Mouse (Mus musculus) left cerebral cortex, postnatal 10 days (tissue): Measurements from ENCODE around the gene Mgrn1. TPM values are rescaled to one million over a fixed set of nuclear protein-coding genes. Genes with fewer than 3 reads are reported as not detected.

Source experiments
- DNase-seq, 2 experiments: peaks; one replicate each; pipeline ENCODE4 v3.0.0; 2021 to 2022; ENCODE audit warnings: low spot score in 2 of 2, mixed read lengths in 1 of 2; ENCODE audit errors: extremely low spot score in 1 of 2
- intact Hi-C: fragments of 180-260 bp; cut with DNase I; formaldehyde crosslinking; loops from one replicate; pipeline ENCODE4 v1.15.1; 2025
- total RNA-seq, 2 experiments: library from RNA; stranded (reverse); gene quantifications; 2 replicates each; pipeline ENCODE4 v1.2.3; 2021

The Mgrn1 gene
- total RNA-seq, 2 experiments from 2014 or later, result 176 to 182 TPM

GRCm38 (mm10) chr16:4932429-4932828 lies 46.4 kb downstream of the Mgrn1 start:
- intact Hi-C loops, result no loop called here
- DNase-seq, result peak in 1 of 2 experiments; percentile 72

DNA sequence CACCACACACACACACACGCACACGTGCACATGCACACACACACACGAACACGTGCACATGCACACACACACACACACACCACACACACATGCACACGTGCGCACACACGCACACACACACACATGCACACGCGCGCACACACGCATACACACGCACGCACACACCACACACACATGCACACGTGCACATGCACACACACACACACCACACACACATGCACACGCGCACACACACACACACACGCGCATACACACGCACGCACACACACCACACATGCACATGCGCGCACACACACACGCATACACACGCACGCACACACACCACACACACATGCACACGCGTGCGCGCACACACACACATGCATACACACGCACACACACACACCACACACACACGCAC lies 49.4 kb downstream of the Mgrn1 start:
- no peak for DNase-seq
- intact Hi-C loops, result no loop called here

DNA sequence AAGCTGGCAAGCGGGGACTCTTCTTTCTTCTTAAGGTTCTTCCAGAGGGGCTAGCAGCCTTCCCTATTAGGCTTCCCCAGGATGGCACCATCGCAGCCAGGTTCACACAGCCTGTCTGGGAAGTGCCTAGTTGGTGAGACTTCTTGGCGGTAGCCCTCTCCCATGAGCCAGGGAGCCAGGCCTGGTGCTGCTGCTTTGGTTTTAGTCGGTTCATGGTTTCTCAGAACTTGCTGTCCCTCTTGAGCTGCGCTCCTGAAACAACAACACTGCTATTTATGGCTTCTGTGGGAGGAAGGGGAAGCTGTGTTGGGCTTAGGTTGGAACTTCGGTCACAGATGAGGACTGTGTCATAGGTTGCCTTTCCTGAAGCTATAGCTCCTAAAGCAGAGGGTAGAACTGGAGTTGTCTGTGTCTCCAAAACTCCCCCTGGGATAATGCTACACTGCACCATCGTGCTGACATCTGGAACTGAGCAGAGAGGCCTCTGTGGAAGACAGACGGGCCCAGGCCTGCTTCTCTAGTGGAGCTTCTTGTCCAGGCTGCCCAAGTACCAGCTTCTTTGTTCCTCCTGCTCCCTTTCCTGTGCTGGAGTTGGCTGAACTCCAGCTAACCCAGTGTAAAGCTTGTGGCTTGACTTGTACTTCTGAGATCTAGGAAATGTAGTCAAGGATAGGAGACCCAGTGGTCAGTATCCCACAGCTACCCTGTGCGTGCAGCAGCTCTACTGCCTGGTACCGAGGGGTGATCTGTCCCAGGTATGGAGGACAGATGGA lies 50.1 kb downstream of the Mgrn1 start:
- no peak for DNase-seq
- intact Hi-C loops, result no loop called here

- DNase-seq, result no peak
- intact Hi-C loops, result no loop called here
These were observed 51.5 kb downstream of the Mgrn1 start for GRCm38 (mm10) chr16:4937351-4938190.

GRCm38 (mm10) chr16:4938461-4938860 lies 52.4 kb downstream of the Mgrn1 start, which contains the start of gene Nudt16l1:
TSS of gene Nudt16l1 (plus strand) at chr16:4938761.
- DNase-seq, result no peak
- intact Hi-C loops, result no loop called here

GRCm38 (mm10) chr16:4938989-4939388 lies 52.9 kb downstream of the Mgrn1 start:
- intact Hi-C loops, result no loop called here
- peak; percentile 95 to 99 for DNase-seq

- peak in 1 of 2 experiments; percentile 69 for DNase-seq
- intact Hi-C loops, result no loop called here
These were observed 53.4 kb downstream of the Mgrn1 start for GRCm38 (mm10) chr16:4939412-4939811.

- intact Hi-C loops, result no loop called here
- no peak for DNase-seq
These were observed 54.3 kb downstream of the Mgrn1 start for GRCm38 (mm10) chr16:4940311-4940850.

- intact Hi-C loops, result no loop called here
These were observed 55.0 kb downstream of the Mgrn1 start for GRCm38 (mm10) chr16:4941016-4941415.

DNA sequence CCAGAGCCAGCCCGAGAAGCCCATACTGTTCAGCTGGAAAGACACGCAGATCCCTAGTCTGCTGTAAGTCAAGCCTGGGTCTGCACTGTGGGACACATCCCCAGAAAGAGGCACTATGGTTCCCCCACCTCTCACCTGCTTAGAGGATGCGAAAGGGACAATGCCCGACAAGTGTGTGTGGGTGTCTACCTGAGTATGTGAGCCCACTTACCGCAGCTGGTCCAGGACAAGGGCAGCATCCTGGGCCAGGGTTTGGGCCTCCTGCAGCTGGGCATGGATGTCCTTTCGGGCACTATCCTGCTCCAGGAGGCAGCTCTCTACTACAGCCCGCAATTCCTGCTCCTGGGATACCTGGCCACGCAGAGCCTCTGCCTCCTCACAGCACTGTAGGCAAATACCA lies 56.8 kb downstream of the Mgrn1 start:
- intact Hi-C loops, result no loop called here

More at GRCm38 (mm10) chr16:4941016-4941415, 55.0 kb downstream of the Mgrn1 start:
- DNase-seq, result no peak

GRCm38 (mm10) chr16:4943431-4943830 lies 57.4 kb downstream of the Mgrn1 start:
- no peak for DNase-seq

More for the DNA sequence above, 56.8 kb downstream of the Mgrn1 start:
- no peak for DNase-seq

DNA sequence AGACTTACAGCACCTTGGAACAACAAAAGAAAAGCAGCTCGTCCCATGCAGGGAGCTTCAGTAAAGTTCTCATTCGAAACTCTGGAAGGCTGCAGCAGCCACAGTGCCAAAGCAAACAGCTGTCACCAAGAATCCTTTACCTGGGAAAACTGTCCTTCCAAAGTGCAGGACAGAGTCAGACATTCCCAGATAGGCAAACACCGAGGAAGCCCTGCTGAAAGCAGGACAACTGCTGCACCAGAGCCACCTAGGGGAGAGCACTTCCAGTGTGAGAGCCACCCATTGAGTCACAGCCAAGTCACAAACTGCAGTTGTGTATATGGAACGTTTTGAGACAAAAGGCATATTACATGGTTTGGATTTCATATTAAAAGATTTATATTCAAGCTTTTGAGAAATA lies 59.4 kb downstream of the Mgrn1 start:
- intact Hi-C loops, result no loop called here
- DNase-seq, result no peak

More at GRCm38 (mm10) chr16:4943431-4943830, 57.4 kb downstream of the Mgrn1 start:
- intact Hi-C loops, result no loop called here

- intact Hi-C loops, result no loop called here
- no peak for DNase-seq
These were observed 60.1 kb downstream of the Mgrn1 start for GRCm38 (mm10) chr16:4946155-4946554.

- intact Hi-C loops, result no loop called here
- no peak for DNase-seq
These were observed 61.3 kb downstream of the Mgrn1 start for GRCm38 (mm10) chr16:4947378-4947777.

- DNase-seq, result no peak
- intact Hi-C loops, result no loop called here
These were observed 70.6 kb downstream of the Mgrn1 start for GRCm38 (mm10) chr16:4956609-4957008.

DNA sequence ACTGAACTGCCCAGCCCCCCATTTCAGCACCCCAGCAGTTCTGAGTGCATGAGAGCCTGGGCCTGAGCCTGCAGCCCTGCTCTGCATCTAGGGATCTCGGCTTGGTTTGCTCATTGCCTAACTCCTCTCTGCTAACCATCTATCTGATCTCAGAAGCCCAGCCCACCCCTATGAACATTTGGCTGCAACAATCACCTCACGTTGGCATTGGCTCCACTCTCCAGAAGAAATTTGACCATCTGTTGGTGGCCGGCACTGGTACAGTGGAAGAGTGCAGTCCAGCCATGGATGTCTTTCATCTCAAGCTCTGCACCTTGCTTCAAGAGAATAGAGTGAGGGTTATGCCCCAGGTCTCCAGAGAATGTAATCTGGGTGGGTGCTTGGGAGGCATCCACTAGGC lies 71.4 kb downstream of the Mgrn1 start:
- DNase-seq, result no peak
- intact Hi-C loops, result no loop called here

GRCm38 (mm10) chr16:4960260-4960659 lies 74.2 kb downstream of the Mgrn1 start:
- intact Hi-C loops, result loop anchor here (5.0 kb wide), 1 partner anchor 52 kb away; the partner anchor contains the start of gene Rogdi
- no peak for DNase-seq

- intact Hi-C loops, result loop anchor here (5.0 kb wide), 1 partner anchor 49 kb away; the partner anchor contains the start of gene Rogdi
- DNase-seq, result no peak
These were observed 77.3 kb downstream of the Mgrn1 start for GRCm38 (mm10) chr16:4963346-4963745.
